Mouse (Mus musculus) lung, postnatal 36 days (tissue): ENCODE data around the gene Sdc4.

Experiments used
- DNase-seq: peaks from one replicate; pipeline ENCODE4 v3.0.0; 2022; ENCODE audit warnings: mixed read lengths

Sdc4 gene

DNA sequence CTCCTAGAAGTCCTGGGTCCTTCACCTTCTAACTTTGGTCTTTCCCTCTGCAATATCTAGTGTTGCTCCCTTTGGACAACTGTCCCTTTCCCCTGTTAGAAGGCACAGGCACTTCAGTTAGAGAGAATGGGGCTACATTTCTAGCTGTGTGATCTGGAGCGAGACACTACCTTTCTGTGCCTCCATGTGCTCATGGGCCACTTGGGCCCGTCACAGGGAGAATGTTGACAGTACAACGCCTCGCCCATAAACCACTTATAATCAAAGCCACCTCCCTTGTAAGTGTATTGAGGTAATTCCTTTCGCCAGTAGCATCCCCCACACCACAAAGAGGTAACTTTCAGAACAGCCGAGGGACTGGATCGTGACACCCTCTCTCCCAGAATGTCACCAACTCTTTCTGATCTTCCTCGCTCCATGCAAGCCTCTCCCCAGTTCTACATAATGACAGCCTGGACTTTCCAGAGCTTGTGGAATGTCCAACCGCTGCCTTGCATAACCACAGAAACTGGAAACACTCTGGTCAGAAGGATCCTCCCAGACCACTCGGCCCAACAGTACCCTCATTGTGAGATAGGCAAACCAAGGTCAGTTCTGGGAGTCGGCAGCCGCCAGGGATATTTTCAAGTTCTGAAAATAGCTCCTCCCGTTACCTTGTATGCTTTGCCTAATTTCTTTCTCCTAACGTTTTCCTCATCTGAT, 5.8 kb upstream of the Sdc4 start:
- DNase-seq: peak; percentile 59

DNA sequence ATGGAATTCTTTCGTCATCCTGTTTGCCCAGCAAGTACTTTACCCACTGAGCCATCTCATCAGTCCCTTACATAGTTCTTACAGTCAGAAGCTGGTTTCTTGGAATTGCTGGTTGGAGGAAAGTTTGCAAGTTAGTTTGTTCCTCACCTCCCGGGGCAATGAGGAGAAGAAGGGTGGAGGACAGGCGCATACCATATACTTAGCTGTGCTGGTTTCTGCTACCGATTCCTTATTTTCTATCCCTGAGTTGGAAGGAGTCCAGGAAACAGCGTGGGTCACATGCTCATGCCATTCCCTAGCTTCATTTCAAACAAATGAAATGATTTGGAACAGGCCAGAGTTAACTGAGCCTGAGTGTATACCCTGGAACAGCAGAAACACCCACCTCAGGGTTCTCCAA, 5.2 kb upstream of the Sdc4 start:
- DNase-seq: no peak

GRCm38 (mm10) chr2:164448140-164448539, 4.5 kb upstream of the Sdc4 start:
- no peak for DNase-seq

DNA sequence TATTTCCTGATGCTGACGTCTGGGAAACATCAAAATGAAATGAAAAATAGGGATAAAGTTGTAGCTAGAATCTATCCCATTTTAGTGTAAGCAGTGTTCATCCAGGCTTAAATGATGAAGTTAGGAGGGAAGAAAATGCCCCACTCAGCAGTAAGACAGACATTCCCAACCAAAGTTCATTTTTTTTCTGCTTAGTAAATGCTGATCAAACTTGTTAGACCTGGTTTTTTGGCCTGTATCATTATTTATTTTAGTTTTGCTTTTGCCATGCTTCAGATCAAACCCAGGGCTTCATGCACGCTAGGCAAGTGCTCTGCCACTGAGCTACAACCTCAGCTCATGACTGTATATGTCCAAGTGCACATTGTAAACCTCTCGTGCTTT, 2.4 kb upstream of the Sdc4 start:
- DNase-seq: no peak

GRCm38 (mm10) chr2:164445399-164446085, 1.9 kb upstream of the Sdc4 start:
- DNase-seq: no peak

DNA sequence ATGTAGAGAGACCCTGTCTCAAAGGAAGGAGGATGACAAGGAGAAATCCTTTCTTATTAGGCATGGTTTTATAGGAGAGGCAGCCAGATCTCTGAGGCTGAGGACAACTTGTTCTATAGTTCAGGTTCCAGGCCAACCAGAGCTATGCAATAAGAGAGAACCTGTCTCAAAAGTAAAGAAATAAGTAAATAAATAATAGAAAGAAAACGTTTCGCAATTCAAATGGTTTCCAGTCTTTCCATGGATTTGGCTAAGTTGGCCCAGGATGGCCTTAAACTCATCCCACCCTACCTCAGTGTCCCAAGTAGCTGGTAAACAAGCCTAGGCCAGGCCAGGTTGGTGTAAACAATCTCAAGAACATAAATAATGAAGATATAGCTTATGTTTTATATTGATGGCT, 1.0 kb upstream of the Sdc4 start:
- no peak for DNase-seq

DNA sequence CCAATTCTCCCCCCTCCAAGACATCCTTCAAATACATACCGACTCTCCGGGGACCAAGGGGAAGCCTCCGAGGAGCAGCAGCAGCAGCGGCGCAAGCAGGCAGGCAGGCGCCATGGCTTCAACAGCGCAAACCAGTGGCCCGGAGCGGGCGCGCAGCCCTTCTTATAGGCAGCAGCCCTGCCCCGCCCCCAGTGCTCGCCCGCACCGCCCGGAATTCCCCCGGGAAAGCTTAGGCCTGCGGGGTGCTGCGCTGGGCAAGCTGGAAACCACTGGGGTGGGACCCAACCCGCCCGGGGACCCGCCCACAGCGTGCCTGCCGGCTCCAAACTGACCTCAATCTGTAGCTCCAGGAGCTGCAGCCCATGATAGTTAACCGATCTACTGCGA, 643 bp downstream of the Sdc4 start:
- peak; percentile 92 for DNase-seq

DNA sequence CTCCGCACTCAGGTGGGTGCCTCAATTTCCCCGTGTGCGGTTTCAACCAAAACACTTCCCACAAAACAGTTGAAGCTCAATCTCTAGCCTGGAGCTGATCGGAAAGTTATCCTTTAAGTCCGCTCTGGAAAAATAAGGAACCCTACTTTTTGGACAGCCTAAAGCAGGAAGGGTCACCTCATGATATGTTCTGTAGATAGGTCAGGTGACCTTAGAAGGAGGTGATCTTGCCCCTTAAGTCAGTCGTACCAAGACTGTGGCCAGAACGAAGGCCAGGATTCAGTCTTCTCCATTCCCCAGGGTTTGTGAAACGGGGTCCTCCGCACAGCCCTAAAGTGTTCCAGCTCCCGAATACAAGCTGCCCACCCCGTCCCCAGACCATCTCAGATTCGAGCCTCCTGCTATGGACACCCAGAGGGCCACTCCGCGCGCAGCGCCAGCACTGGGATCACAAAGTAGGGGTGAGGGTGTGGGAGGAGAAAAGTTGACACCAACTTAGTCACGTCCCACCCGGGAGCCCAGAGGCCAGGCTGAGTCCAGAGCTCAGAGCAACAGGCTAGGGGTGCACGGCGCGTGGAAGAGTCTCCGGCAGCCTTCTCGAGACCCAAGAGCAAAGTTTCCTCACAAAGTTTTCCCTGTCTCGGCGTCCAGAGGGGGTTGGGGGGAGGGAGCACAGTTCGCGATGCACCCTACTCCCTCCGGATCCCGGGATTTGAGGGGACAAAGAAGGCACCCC, 1.2 kb downstream of the Sdc4 start:
- peak; percentile 65 for DNase-seq

DNA sequence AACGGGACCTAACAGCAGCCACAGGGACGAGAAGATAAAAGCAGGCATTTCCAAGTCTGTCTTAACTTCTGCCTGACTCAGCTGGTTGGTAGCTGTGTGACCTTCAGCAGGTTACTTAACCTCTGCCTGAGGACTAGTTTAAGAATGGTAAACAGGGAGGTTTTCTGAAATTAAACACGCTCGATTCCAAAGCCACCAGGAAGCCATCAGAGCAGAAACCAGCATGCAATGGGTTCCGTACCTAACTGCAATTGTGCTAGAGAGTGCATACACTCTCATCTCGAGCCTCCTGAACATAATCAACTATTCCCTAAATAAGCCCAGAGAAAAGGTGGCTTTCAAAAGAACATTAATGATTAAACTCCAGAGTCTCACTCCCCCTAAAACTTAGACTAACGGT, 2.0 kb downstream of the Sdc4 start:
- DNase-seq: no peak

- DNase-seq: peak; percentile 51
These were observed 2.5 kb downstream of the Sdc4 start for GRCm38 (mm10) chr2:164441155-164441554.

DNA sequence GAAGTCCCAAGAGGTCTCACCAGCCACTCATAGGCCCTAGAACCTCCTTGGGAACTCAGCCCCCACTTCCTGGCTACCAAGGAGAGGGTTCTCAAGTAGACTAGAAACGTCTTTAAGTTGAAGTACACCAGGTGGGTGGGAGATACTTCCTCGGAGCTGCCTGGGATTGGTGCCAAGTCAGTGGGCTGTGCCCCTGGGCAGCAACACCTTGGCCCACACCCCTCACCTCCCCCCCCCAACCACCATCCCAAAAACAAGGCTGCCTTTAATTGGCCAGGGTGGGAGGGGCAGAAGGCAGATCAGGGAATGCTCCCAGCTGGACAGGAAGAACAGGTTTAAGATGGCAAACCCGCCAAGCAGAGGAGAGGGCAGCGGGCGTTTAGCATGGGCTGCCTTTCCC, 3.4 kb downstream of the Sdc4 start:
- peak; percentile 84 for DNase-seq

DNA sequence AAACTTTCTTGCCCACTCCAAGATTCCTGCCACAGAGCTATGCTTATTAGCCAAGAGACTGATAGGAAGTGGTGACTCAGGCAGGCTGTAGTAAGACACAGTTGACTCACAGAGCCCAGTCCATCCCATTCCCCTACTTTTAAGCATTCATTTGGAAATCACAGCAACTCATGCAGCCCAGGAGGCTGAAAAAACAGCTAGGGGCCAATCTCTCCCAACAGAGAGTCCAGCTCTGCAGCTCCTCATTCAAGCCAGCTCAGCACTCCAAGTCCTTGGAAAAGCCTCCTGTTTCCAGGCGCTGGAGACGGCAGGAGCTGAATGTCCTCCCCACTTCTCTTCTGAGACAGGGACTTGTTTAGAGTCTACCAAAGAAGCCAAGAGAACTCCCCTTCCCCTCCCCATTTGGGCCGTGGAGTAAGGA, 4.7 kb downstream of the Sdc4 start:
- DNase-seq: no peak

GRCm38 (mm10) chr2:164438257-164438656, 5.4 kb downstream of the Sdc4 start:
- no peak for DNase-seq

DNA sequence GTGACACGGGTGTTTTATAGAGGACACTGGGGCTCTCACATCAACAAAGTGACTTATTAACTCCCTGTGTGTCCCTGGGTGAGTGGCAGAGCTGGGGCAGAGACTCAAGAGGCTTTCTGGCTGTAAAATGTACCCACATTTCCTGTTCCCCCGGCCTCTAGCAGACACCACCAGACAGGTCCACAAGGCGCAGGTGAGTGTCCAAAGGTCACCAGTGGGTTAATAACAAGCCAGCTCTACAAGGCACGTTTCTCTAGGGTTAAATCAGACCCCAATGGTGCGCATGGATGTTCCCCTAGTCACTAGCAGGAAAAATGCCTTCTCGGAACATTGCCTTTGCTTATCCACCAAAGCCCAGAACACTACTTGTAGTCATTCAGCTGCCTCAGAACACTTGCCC, 6.0 kb downstream of the Sdc4 start:
- no peak for DNase-seq

DNA sequence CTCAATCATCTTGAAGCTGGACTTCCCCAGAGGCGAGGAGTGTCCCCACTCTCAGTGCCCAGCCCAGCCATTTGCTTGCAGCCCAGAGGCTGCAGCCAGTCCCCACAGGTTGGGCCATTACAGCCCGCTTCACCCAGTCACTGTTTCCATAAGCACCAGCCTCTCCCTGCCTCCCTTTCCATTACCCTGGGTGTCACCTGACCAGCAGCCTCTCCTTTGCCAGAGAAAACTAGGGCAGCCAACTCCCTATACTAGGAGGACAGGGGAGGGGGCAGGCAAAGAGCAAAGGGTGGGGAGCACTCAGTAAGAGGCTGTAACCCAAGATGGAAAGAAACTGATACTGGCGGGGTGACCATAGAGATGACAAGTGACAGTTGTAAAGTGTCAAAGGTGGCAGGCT, 6.7 kb downstream of the Sdc4 start:
- peak; percentile 66 for DNase-seq

- DNase-seq: no peak
These were observed 7.3 kb downstream of the Sdc4 start for GRCm38 (mm10) chr2:164436215-164436913.

DNA sequence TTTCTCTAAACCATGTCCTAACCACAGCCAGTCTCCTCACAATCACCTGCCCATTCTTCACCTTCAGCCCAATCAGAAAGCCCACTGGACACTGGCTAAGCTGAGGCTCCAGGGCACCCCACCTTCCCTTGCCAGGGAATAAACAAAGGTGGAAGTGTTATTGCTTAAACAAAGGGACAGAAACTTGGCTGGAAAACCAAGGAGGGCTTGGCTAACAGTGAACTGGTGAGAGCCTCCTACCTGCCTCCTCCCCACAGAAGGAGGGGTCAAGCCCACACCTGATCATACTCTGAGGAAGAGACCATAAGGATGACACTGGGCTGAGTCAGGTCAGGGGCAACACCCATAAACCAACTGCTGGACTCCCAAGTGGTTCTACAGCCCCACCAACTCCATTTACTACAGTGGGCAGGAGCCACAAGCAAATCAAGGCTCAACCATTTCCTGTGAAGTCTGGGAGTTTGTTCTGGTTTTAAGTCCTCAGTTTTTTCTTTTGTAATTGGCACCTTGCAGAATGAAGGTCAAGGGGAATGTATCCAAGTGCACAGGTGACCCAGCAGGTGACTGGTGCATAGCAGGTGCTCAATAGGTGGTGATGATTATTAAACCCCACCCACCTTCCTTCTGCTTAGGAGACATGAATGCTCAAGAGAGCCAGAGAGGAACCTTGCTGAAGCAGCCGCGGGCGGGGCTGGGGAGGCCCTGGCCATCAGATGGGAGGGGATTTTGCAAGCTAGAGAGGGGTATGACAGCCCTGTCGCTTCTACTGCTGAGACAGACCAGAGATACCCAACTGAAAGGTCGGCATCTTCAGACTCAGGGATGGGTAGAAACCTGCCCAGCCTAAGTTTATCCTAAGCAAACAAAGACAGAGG, 8.2 kb downstream of the Sdc4 start:
- DNase-seq: peak; percentile 68

- no peak for DNase-seq
These were observed 9.0 kb downstream of the Sdc4 start for GRCm38 (mm10) chr2:164434681-164435080.

DNA sequence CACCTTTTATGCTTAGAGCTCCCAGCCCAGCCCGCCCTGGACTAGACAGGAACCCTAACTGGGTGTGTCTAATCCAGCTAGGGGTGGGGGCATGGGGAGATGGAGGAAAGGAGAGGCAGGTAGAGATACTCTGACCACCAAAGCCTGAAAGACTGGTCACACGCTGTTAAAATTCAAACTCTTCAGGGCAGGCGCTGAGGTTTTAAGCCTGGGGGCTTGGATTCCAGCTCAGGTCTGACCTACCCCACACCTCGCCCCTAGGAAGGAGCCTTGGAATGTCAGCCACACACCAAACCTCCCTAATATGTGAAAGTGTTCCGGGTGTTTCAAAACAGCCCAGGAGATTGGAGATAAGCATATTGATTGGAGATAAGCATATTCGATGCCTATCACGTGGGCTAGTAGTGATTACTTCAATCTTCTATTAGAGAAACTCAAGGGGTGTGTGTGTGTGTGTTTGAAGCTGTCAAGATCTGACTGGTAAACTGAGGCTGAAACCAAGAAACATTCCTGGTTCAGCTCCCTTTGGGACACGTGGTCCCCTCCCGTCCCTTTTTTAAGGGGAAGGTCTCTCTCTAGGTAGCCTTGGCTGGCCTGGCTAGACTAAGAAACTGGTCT, 10.3 kb downstream of the Sdc4 start:
- DNase-seq: no peak

DNA sequence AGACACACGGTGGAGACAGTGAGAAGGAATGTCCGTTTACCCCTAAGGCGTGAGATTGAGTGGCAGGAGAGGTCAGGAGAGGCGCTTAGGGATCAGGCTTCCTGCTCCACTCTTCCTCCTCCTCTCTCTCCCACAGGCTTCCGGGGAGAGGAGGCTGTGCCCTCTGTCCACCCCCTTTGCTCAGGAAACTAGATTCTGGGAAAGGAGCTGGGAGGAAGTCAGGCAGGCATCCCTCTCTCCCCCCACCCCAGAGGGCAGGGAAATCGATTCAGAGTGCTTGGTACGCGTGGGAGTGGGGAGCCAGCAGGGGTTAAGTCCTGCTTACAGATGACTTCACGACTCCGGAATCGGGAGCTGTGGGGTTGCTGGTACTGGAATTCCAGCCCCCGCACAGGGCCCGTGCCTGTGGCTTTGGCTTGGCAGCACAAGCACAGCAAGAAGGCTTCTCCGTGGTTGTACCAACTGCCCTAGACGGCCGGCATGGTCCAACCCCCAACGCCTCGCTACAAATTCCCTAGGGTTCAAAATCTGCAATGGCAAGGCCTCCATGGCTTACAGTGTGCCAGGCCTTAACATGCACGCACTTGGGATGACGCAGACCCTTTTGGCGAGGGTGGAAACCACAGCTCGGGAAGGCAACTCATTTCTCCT, 11.0 kb downstream of the Sdc4 start:
- DNase-seq: peak; percentile 53
